25 mouse cellular contexts compared by ENCODE assay signal in the genomic region with DNA sequence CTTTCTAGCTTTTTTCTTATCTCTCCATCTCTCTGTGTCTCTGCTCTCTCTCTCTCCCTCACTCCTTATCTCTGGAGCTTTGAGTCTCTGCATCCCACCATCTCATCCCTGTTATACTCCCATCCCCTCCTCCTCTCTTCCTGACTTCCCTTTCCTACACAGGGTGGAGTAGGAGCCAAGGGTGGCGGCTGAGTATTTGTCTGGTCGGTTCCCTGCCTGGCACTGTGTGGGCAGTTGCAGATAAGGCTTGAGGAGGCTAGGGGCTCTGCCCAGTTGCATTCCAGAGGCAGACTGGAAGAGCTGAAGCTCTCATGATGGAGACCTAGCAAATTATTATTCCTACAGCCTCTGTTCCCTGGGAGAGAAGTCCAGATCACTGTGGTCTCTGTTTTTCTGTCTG. TPM values are rescaled to one million over a fixed set of nuclear protein-coding genes. Genes with fewer than 3 reads are reported as not detected.
"Had no signal": no experiment of that assay in that cellular context is flagged by ENCODE, and none has a peak within 500 bp of the region (broad histone marks: within the 10 kb centered on the region; RNA-seq: fewer than 3 reads in every experiment).

No protein-coding gene starts in this region.

- H3K4me3 ChIP-seq: liver, embryonic 12.5 days; midbrain, embryonic 10.5 days; midbrain, embryonic 12.5 days; myocyte; neural tube, embryonic 13.5 days; neural tube, embryonic 15.5 days had no signal

- H3K9me3 ChIP-seq: liver, embryonic 12.5 days; neural tube, embryonic 13.5 days; neural tube, embryonic 15.5 days had no signal

- DNase-seq: lung, postnatal 14 days; midbrain, embryonic 14.5 days; retina, postnatal 1 day; right cerebral cortex, adult 18-20 months; right cerebral cortex, postnatal 25 days; right cerebral cortex, postnatal 4 days; spleen, adult 18-20 months; thymus, adult 18-20 months; thymus, postnatal 14 days; thymus, postnatal 36 days had no signal

- H3K4me2 ChIP-seq: liver, embryonic 12.5 days; midbrain, embryonic 12.5 days; neural tube, embryonic 13.5 days; neural tube, embryonic 15.5 days had no signal

- H3K9ac ChIP-seq: liver, embryonic 12.5 days; liver, embryonic 14.5 days; midbrain, embryonic 12.5 days; neural tube, embryonic 13.5 days; neural tube, embryonic 15.5 days had no signal

- ATAC-seq: liver, embryonic 12.5 days; midbrain, embryonic 16.5 days had no signal

- H3K4me1 ChIP-seq: liver, embryonic 12.5 days; midbrain, embryonic 12.5 days had no signal

- H3K27ac ChIP-seq: liver, embryonic 12.5 days; liver, embryonic 14.5 days; midbrain, embryonic 10.5 days; midbrain, embryonic 12.5 days; neural tube, embryonic 13.5 days; neural tube, embryonic 15.5 days had no signal

- H3K27me3 ChIP-seq: neural tube, embryonic 15.5 days had no signal

RNA-seq across cellular contexts. Expression of a gene that starts 17.3 kb away (rescaled TPM):
- total RNA-seq: megakaryocyte, adult 5-6 weeks; megakaryocyte-erythroid progenitor cell, adult 5-6 weeks had no signal
- polyA plus RNA-seq: liver, embryonic 12.5 days; liver, embryonic 14.5 days; liver, embryonic 16.5 days; midbrain, embryonic 10.5 days; midbrain, embryonic 12.5 days; small intestine, adult 2 months; stomach, embryonic 16.5 days; thymus, postnatal 0 days had no signal

RNA-seq across cellular contexts. Expression of a gene that starts 24.0 kb away (rescaled TPM):
- total RNA-seq: megakaryocyte, adult 5-6 weeks; megakaryocyte-erythroid progenitor cell, adult 5-6 weeks had no signal
- polyA plus RNA-seq: liver, embryonic 12.5 days; liver, embryonic 16.5 days; midbrain, embryonic 14.5 days; neural tube, embryonic 11.5 days; neural tube, embryonic 13.5 days had no signal
